Mouse (Mus musculus) MEL (cell line): ENCODE results near the gene Pdzd2. TPM values are rescaled to one million over a fixed set of nuclear protein-coding genes. Genes with fewer than 3 reads are reported as not detected.
A peak's percentile ranks its signal among the peaks of the same experiment; 100 is the strongest.

Source experiments
- DNase-seq: peaks from one replicate; pipeline ENCODE4 v3.0.0; 2011; ENCODE audit warnings: low read depth, low spot score
- H3K27ac ChIP-seq: 2 replicates; pipeline ENCODE4 v1.5.1; 2012; ENCODE audit warnings: low read depth, mild to moderate bottlenecking, control low read depth, low read length, moderate library complexity; ENCODE audit not compliant: control insufficient read depth
- H3K27me3 ChIP-seq, 2 experiments: fragments of 150-350 bp in 1 of 2; sonication (generic) in 1 of 2; 2 replicates each; pipeline ENCODE4 v1.6.1; 2012; ENCODE audit warnings: low read length in 2 of 2, mild to moderate bottlenecking in 2 of 2, improper control_type of control experiment in 1 of 2, moderate library complexity in 1 of 2; ENCODE audit not compliant: insufficient read depth in 2 of 2, control insufficient read depth in 1 of 2
- H3K36me3 ChIP-seq, 2 experiments: 2 replicates each; pipeline ENCODE4 v1.6.1; 2012 to 2014; ENCODE audit warnings: low read length in 2 of 2, improper control_type of control experiment in 1 of 2, inconsistent platforms in 1 of 2, mild to moderate bottlenecking in 1 of 2; ENCODE audit not compliant: insufficient read depth in 2 of 2, control insufficient read depth in 1 of 2
- H3K4me1 ChIP-seq, 2 experiments: fragments of 150-350 bp in 1 of 2; sonication (generic) in 1 of 2; 2 replicates each; pipeline ENCODE4 v1.6.1; 2012; ENCODE audit warnings: low read length in 2 of 2, improper control_type of control experiment in 1 of 2, mild to moderate bottlenecking in 1 of 2; ENCODE audit not compliant: insufficient read depth in 2 of 2, control insufficient read depth in 1 of 2
- H3K4me3 ChIP-seq, 2 experiments: fragments of 150-350 bp in 1 of 2; sonication (generic) in 1 of 2; 2 replicates each; pipeline ENCODE4 v1.5.1; 2012; ENCODE audit warnings: low read depth in 2 of 2, low read length in 2 of 2, mild to moderate bottlenecking in 2 of 2, moderate library complexity in 2 of 2, control low read depth in 1 of 2, improper control_type of control experiment in 1 of 2; ENCODE audit not compliant: control insufficient read depth in 1 of 2, insufficient read depth in 1 of 2
- H3K79me2 ChIP-seq: 2 replicates; pipeline ENCODE4 v1.6.1; 2012; ENCODE audit warnings: mild to moderate bottlenecking, low read length, moderate library complexity; ENCODE audit not compliant: control insufficient read depth, poor library complexity, insufficient read depth
- H3K9ac ChIP-seq: 2 replicates; pipeline ENCODE4 v1.6.1; 2012; ENCODE audit warnings: low read depth, mild to moderate bottlenecking, control low read depth, low read length, moderate library complexity; ENCODE audit not compliant: control insufficient read depth, poor library complexity, severe bottlenecking
- H3K9me3 ChIP-seq: fragments of 150-350 bp; sonication (generic); replicated peaks from 2 replicates; pipeline ENCODE4 v1.6.1; 2012; ENCODE audit warnings: mild to moderate bottlenecking, low read length, improper control_type of control experiment, moderate library complexity; ENCODE audit not compliant: insufficient read depth
- CTCF ChIP-seq, 3 experiments: IDR thresholded peaks in 2 of 3; conservative IDR thresholded peaks in 1 of 3; 2 replicates each; pipeline ENCODE4 v1.5.1; 2011 to 2012; ENCODE audit warnings: low read length in 3 of 3, low read depth in 2 of 3, mild to moderate bottlenecking in 2 of 3, improper control_type of control experiment in 1 of 3, inconsistent platforms in 1 of 3, mixed read lengths in 1 of 3, moderate library complexity in 1 of 3; ENCODE audit not compliant: control insufficient read depth in 1 of 3, insufficient read depth in 1 of 3, poor library complexity in 1 of 3, severe bottlenecking in 1 of 3
- E2F4 ChIP-seq: IDR thresholded peaks from 2 replicates; pipeline ENCODE4 v1.6.1; 2011; ENCODE audit warnings: low read depth, low read length, improper control_type of control experiment, borderline replicate concordance
- ELF1 ChIP-seq: IDR thresholded peaks from 2 replicates; pipeline ENCODE4 v1.6.1; 2014; ENCODE audit warnings: low read depth, mild to moderate bottlenecking, inconsistent platforms, low read length, improper control_type of control experiment, moderate library complexity
- GABPA ChIP-seq: IDR thresholded peaks from 2 replicates; pipeline ENCODE4 v1.6.1; 2012; ENCODE audit warnings: low read depth, mild to moderate bottlenecking, inconsistent platforms, low read length, improper control_type of control experiment, moderate library complexity
- GATA1 ChIP-seq: IDR thresholded peaks from 2 replicates; pipeline ENCODE4 v1.6.1; 2011; ENCODE audit warnings: low read depth, low read length, improper control_type of control experiment
- JUND ChIP-seq: IDR thresholded peaks from 2 replicates; pipeline ENCODE4 v1.6.1; 2011; ENCODE audit warnings: low read depth, mild to moderate bottlenecking, improper control_type of control experiment, low read length
- MAFK ChIP-seq: IDR thresholded peaks from 2 replicates; pipeline ENCODE4 v1.6.1; 2011; ENCODE audit warnings: low read depth, mild to moderate bottlenecking, low read length, improper control_type of control experiment, borderline replicate concordance
- MEF2A ChIP-seq: IDR thresholded peaks from 2 replicates; pipeline ENCODE4 v1.6.1; 2014; ENCODE audit warnings: low read depth, mild to moderate bottlenecking, inconsistent platforms, low read length, improper control_type of control experiment; ENCODE audit not compliant: poor library complexity, insufficient replicate concordance, severe bottlenecking; ENCODE audit errors: extremely low read depth
- MXI1 ChIP-seq: IDR thresholded peaks from 2 replicates; pipeline ENCODE4 v1.6.1; 2011; ENCODE audit warnings: mild to moderate bottlenecking, low read depth, low read length, improper control_type of control experiment
- MYB ChIP-seq: IDR thresholded peaks from 2 replicates; pipeline ENCODE4 v1.6.1; 2011; ENCODE audit warnings: mild to moderate bottlenecking, low read depth, low read length, improper control_type of control experiment
- MYC ChIP-seq: IDR thresholded peaks from 2 replicates; pipeline ENCODE4 v1.6.1; 2011; ENCODE audit warnings: low read depth, mild to moderate bottlenecking, low read length, improper control_type of control experiment, moderate library complexity
- POLR2AphosphoS2 ChIP-seq: IDR thresholded peaks from 2 replicates; pipeline ENCODE4 v1.6.1; 2011; ENCODE audit warnings: low read length, improper control_type of control experiment
- POLR2AphosphoS5 ChIP-seq: IDR thresholded peaks from 2 replicates; pipeline ENCODE4 v1.6.1; 2012; ENCODE audit warnings: low read depth, borderline replicate concordance, mild to moderate bottlenecking, inconsistent platforms, low read length, moderate library complexity, mixed read lengths
- SIN3A ChIP-seq: IDR thresholded peaks from 2 replicates; pipeline ENCODE4 v1.6.1; 2012; ENCODE audit warnings: low read length, improper control_type of control experiment, inconsistent platforms
- SMC3 ChIP-seq: IDR thresholded peaks from 2 replicates; pipeline ENCODE4 v1.6.1; 2011; ENCODE audit warnings: low read depth, low read length, improper control_type of control experiment
- TAL1 ChIP-seq: IDR thresholded peaks from 2 replicates; pipeline ENCODE4 v1.6.1; 2012; ENCODE audit warnings: mild to moderate bottlenecking, inconsistent platforms, low read length, moderate library complexity, mixed read lengths
- TBP ChIP-seq: IDR thresholded peaks from 2 replicates; pipeline ENCODE4 v1.8.0; 2011; ENCODE audit warnings: low read depth, low read length, improper control_type of control experiment
- UBTF ChIP-seq: IDR thresholded peaks from 2 replicates; pipeline ENCODE4 v1.6.1; 2012; ENCODE audit warnings: low read depth, mild to moderate bottlenecking, inconsistent platforms, low read length, improper control_type of control experiment, moderate library complexity, borderline replicate concordance; ENCODE audit not compliant: insufficient read depth
- USF1 ChIP-seq: IDR thresholded peaks from 2 replicates; pipeline ENCODE4 v1.6.1; 2014; ENCODE audit warnings: low read depth, mild to moderate bottlenecking, inconsistent platforms, low read length, improper control_type of control experiment, moderate library complexity
- USF2 ChIP-seq, 2 experiments: IDR thresholded peaks; 2 replicates each; pipeline ENCODE4 v1.6.1; 2011 to 2012; ENCODE audit warnings: improper control_type of control experiment in 2 of 2, low read length in 2 of 2, borderline replicate concordance in 1 of 2, inconsistent platforms in 1 of 2, low read depth in 1 of 2, mild to moderate bottlenecking in 1 of 2; ENCODE audit not compliant: insufficient read depth in 1 of 2
- ZC3H11A ChIP-seq: IDR thresholded peaks from 2 replicates; pipeline ENCODE4 v1.6.1; 2012; ENCODE audit warnings: low read depth, mild to moderate bottlenecking, inconsistent platforms, low read length, improper control_type of control experiment
- ZKSCAN1 ChIP-seq: IDR thresholded peaks from 2 replicates; pipeline ENCODE4 v1.6.1; 2012; ENCODE audit warnings: low read depth, mild to moderate bottlenecking, inconsistent platforms, low read length, improper control_type of control experiment, moderate library complexity
- ZMIZ1 ChIP-seq: IDR thresholded peaks from 2 replicates; pipeline ENCODE4 v1.6.1; 2012; ENCODE audit warnings: low read depth, mild to moderate bottlenecking, inconsistent platforms, low read length, improper control_type of control experiment, moderate library complexity
- polyA plus RNA-seq, 2 experiments: library from polyadenylated mRNA; stranded (reverse) in 1 of 2; unstranded in 1 of 2; fragments of >175 nt in 1 of 2; fragments of >200 nt in 1 of 2; gene quantifications; 2 replicates each; pipeline versions ENCODE4 v1.2.1 to v1.2.4; 2012; ENCODE audit warnings: low replicate concordance in 2 of 2, low read depth in 1 of 2; ENCODE audit not compliant: insufficient read length in 2 of 2, insufficient read depth in 1 of 2, missing spikeins in 1 of 2
- total RNA-seq: library from RNA; depleted of rRNA; stranded (reverse); fragments of 300-350 nt; gene quantifications from 2 replicates; pipeline ENCODE4 v1.2.3, GENCODE M21; 2012

Gene Pdzd2
- total and polyA plus RNA-seq, 3 experiments: 0.15 to 0.33 TPM; not detected in 1

GRCm38 (mm10) chr15:12681891-12682290 lies 57.8 kb downstream of the Pdzd2 start:
- Histone ChIP-seq H3K9ac (no peak overlapping the region), H3K9me3 (no peaks in the 10 kb centered on the region), H3K79me2 (no peaks in the 10 kb centered on the region), H3K27me3 (peaks cover 0 to 2% of the 10 kb centered on the region in 2 experiments; a peak in 1 of 4 replicates), H3K4me1 (no peaks in the 10 kb centered on the region), H3K4me3 (no peak overlapping the region), H3K36me3 (no peaks in the 10 kb centered on the region), H3K27ac (no peak overlapping the region)
- peak; percentile 56 for DNase-seq
- TF ChIP-seq SIN3A (no peak), MEF2A (no peak), SMC3 (no peak), JUND (no peak), USF1 (no peak), TAL1 (no peak), ZC3H11A (no peak), ZMIZ1 (no peak), MAFK (no peak), CTCF (IDR thresholded peaks at IDR 0.05 in 2 of 3, conservative IDR thresholded peaks at IDR 0.05 in 1 of 3; ENCODE audit: control insufficient read depth in 1 of 3, insufficient read depth in 1 of 3, low read depth in 2 of 3, low read length in 3 of 3, poor library complexity in 1 of 3, severe bottlenecking in 1 of 3) (no peak), UBTF (no peak), TBP (no peak), MYB (no peak), POLR2AphosphoS2 (no peak), GATA1 (no peak), USF2 (IDR thresholded peaks at IDR 0.05; ENCODE audit: borderline replicate concordance in 1 of 2, insufficient read depth in 1 of 2, low read depth in 1 of 2, low read length in 2 of 2) (no peak), ZKSCAN1 (no peak), MXI1 (no peak)

- no peak overlapping the region for H3K4me3 ChIP-seq
- H3K4me1 ChIP-seq: no peaks in the 10 kb centered on the region
- no peaks in the 10 kb centered on the region for H3K79me2 ChIP-seq
- no peak for DNase-seq
- no peaks in the 10 kb centered on the region for H3K9me3 ChIP-seq
- TF ChIP-seq E2F4: no peak
- no peak for TF ChIP-seq UBTF
- no peak for TF ChIP-seq MEF2A
- TF ChIP-seq MXI1: no peak
- no peak for TF ChIP-seq ELF1
- TF ChIP-seq ZKSCAN1: no peak
- no peak for TF ChIP-seq ZC3H11A
- no peak for TF ChIP-seq POLR2AphosphoS5
- no peak for TF ChIP-seq GABPA
- no peak for TF ChIP-seq MYC
- no peak for TF ChIP-seq MAFK
- no peak overlapping the region for H3K9ac ChIP-seq
- H3K27ac ChIP-seq: no peak overlapping the region
- peaks cover 0 to 2% of the 10 kb centered on the region in 2 experiments; a peak in 1 of 4 replicates for H3K27me3 ChIP-seq
- no peaks in the 10 kb centered on the region for H3K36me3 ChIP-seq
Measured at GRCm38 (mm10) chr15:12680750-12681149, 59.0 kb downstream of the Pdzd2 start.
